Mouse (Mus musculus) mature B cell (primary cell): Measurements from ENCODE around the gene Hist1h2bk.

Source experiments
- in situ Hi-C: fragments of 300-500 bp; cut with MboI; formaldehyde crosslinking; loops from 2 replicates; pipeline ENCODE4 v1.14.3; 2019

Gene Hist1h2bk

GRCm38 (mm10) chr13:22035267-22036148, at the start of gene Hist1h2bk, which contains the start of gene Hist1h2ah:
Gene Hist1h2bk, plus strand, starts transcription at chr13:22035870.
Gene Hist1h2ah, minus strand, starts transcription at chr13:22035568.
- in situ Hi-C loops, result loop anchor here (10.0 kb wide), 4 partner anchors 211 to 1709 kb away; partner anchors contain the start of genes Hist1h2ac, Hist1h2bb, Hist1h2bc and Hist1h3c

DNA sequence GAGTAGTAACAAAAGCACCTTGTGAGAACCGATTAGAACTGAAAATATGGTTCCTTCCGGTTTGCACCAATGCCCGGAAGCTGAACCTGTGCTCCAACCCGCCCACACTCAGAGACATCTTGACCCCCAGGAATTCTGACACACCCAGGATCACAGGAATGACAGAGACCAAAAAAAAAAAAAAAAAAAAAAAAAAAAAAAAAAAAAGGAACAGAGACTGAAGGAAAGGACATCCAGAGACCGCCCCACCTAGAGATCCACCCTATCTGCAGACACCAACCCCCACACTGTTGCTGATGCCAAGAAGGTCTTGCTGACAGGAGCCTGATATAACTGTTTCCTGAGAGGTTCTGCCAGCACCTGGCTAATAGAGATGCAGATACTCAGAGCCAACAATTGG, 43.1 kb upstream of the Hist1h2bk start:
- in situ Hi-C loops, result no loop called here

- in situ Hi-C loops, result no loop called here
Observed at GRCm38 (mm10) chr13:21993957-21994738, 41.5 kb upstream of the Hist1h2bk start.

DNA sequence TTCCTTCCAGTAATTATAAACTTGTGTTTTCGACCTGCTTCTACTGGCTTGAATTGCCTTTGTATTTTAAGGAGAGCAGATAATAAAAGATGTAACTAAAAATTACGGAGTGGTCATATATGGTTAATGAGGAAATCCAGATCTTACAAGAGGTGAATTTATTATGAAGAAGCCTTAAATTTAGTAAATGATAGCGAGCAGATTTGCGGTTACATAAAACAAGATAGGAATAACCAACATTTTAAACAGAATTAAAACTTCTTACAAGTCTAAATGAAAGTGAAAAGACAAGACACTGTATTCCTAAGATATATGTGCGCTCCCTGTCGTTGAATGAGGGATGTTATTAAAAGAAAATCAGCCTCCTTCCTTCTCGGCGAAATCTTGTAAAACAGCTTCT, 40.8 kb upstream of the Hist1h2bk start:
- in situ Hi-C loops, result no loop called here

GRCm38 (mm10) chr13:21995331-21995914, 40.2 kb upstream of the Hist1h2bk start:
- in situ Hi-C loops, result no loop called here

DNA sequence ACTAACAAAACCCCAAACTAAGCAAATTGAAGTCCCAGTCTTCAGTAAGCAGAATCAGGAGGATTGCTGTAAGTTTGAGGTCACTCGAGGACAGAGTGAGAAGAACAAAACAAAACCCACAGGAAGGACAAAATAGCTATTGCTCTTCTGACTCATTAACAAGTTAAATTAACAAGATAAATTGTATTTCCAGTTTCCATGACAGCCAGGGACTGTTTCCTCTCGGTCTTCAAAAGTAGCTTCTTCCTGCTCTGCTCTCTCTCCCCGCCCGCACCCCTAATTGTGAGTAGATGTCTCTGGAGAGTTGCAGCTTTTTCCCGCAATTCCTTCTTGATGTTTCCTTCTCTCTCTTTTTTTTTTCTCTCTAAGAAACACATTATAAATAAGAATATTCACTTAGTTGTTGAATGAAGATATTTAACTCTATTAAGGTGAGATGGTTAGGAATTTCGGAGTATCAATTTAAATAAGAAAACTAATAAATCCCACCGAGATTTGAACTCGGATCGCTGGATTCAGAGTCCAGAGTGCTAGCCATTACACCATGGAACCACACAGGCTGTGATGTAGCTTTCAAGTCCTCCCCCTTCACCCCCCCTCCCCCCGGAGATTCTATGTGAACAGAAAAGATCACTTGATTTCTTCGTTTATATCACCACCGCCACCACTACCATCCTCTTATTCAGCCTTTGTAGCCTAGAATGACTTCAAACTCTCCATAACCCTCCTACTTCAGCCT, 39.4 kb upstream of the Hist1h2bk start:
- in situ Hi-C loops, result no loop called here

DNA sequence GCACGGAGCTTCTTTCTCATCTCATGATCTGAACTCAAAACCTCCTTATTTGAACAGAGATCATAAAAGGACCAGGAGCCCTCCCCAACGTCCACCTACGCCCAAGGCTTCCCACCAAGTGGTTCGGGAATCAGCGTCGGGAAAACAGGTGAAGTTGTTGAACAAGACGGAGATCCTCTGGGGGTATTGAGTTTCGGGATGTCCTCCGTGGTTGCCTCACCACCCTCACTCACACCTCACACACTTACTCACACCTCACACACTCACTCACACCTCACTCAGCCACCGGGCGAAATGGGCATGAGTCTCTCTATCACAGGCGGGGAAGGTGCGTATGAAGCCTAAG, 38.9 kb upstream of the Hist1h2bk start:
- in situ Hi-C loops, result no loop called here

- in situ Hi-C loops, result no loop called here
Observed at GRCm38 (mm10) chr13:21997201-21997820, 38.4 kb upstream of the Hist1h2bk start.

DNA sequence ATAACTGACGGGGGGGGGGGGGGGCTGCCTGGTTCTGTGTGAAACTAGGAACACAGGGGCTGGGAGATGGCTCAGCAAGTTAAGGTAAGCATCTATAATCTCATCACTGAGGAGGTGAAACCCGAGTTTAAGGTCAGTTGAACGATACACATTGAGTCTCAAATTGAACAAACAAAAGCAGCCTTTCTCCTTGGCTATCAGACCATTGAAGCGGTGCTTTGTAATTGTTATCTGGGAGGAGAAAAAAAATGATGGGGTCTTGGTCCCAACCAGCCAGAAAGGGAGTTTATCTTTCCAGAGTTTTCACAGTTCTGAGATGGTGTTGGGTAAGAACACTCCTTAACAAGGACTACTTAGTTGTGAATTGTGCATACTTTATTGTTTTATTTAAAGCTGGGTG, 37.8 kb upstream of the Hist1h2bk start:
- in situ Hi-C loops, result no loop called here

GRCm38 (mm10) chr13:21998412-21998811, 37.3 kb upstream of the Hist1h2bk start:
- in situ Hi-C loops, result no loop called here

- in situ Hi-C loops, result no loop called here
Observed at GRCm38 (mm10) chr13:21999147-21999546, 36.5 kb upstream of the Hist1h2bk start.

DNA sequence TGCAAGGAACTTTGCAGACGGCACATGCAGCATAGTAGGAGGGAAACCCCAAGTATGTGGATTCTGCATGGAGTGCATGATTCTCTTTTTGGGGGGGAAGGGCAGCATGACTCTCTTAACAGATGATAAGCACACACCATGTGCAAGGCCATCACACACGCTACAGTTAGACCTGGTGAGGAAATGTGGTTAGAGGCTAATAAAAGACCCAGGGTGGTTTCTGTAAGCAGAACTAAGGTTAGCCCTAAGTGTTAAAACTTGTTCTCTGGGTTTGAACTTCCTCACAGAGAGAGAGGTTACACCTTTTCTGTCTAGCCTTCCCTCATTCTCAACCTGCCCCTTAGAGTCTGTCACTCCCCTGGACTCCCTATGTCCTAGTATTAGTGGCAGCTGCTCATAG, 34.3 kb upstream of the Hist1h2bk start:
- in situ Hi-C loops, result no loop called here

DNA sequence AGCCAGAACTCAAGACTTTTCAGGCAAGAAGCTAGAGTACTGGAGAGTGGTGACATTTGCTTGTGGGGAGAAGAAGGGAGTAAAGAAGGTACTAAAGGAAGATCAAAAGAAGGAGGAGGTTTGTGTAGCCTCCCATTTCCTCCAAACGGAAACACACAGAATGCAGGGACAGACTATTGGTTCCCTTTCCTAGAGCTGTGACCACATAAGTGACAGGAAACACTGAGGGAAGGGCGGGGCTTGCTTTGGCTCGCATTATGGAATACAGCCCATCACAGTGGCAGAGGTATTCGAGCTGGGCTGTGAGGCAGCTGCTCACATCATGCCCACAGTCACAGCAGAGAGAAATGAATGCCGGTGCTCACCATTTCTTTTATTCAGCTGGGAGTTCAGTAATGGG, 33.8 kb upstream of the Hist1h2bk start:
- in situ Hi-C loops, result no loop called here

- in situ Hi-C loops, result no loop called here
Observed at GRCm38 (mm10) chr13:22005605-22006333, 29.9 kb upstream of the Hist1h2bk start.

DNA sequence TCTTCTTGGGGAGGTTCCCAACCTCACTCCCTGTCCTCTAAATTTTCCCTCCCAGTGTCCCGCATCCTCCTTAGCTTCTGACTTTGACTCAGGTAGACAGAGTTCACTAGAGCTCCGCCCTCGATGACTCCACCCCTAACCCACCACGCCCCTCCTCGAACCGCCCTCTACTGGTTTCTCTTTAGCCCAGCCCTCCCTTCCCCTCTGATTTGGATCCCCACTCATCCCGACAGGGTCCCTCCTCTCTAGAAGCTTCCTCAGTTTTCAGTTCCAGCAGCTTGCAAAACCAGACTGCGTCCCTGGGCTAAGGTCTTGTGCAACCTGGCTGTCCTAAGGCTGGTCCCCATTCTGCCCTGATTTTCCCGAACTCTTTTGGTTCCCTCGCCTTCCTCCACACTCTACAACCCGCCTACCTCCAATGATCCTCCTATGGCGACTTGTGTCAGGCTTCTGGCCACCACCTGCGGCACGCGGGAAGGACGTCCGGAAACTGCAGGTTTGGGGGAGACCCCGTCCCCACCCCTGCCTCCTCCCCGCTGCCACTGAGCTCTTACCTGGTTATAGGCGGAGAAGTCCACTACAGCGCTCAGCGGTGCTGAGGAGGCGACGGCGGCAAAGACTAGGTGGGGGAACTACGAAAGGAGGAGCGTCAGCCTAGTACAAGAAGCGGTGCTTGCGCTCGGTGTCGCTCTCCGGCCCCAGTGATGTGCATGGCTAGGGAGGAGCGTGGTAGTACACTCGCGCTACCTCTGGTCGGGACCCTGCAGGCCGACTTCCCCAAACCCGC, 29.1 kb upstream of the Hist1h2bk start:
- in situ Hi-C loops, result no loop called here

DNA sequence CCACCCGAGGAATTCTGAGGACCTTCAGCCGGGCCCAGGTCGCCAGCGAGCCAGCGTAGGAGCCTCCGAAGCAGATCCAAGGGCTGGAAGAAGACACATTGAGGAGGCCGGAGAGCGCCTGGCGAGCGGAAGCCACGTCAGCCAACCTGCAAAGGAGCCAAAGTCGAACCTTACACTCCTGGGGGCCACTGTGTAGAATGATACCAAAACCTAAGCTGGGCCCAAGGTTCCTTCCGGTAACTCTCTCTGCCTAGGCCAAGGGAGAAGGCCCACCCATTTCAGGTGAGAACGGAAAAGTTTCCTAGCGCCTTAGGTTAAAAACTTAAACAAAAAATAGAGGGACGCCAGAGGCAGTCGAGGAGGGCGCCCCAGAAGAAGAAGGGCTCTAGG, 28.6 kb upstream of the Hist1h2bk start:
- in situ Hi-C loops, result no loop called here

DNA sequence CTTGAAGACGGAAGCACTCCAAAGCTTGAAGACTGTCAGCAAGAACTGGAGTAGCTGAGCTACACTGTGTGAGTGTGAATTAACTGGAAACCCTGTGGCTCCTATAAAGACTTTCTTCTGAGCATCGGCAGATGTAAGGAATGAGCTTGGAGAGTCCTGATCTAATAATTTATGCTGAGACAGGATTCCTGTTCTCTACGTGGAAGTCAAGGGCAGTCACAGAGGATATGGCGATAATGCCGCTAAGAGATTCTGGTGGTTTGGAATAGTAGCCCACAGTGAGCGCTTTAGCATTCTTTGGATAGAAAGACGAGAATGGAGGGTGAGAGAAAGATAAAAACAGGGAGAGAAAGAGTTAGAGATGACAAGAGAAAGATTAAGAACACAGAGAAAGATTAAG, 27.8 kb upstream of the Hist1h2bk start:
- in situ Hi-C loops, result no loop called here

- in situ Hi-C loops, result no loop called here
Observed at GRCm38 (mm10) chr13:22008707-22009106, 27.0 kb upstream of the Hist1h2bk start.

DNA sequence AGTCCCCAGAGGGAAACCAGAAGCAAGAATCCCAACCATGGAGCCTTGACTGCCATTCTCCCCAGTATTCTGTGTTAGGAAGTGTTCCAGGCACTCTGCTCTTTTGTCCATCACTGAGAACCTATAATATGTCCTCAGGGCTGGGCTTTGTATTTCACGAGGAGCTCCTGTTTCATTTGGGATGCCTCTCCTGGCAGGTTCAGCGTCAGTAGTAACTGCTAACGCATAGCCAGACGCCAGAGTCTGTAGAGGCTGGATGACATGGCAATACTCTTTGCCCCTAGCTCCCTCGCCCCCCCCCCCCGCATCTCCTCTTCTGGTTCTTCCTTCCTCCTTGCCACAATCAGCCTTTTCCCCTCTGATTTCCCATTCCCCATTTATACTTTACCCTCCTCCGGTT, 26.0 kb upstream of the Hist1h2bk start, which contains the start of gene Prss16:
Gene Prss16, minus strand, starts transcription at position 101 of the 400 bp plus-strand sequence.
- in situ Hi-C loops, result no loop called here

GRCm38 (mm10) chr13:22013716-22014115, 22.0 kb upstream of the Hist1h2bk start:
- in situ Hi-C loops, result no loop called here
